ENCODE assay signal across 8 mouse cellular contexts in the genomic region with DNA sequence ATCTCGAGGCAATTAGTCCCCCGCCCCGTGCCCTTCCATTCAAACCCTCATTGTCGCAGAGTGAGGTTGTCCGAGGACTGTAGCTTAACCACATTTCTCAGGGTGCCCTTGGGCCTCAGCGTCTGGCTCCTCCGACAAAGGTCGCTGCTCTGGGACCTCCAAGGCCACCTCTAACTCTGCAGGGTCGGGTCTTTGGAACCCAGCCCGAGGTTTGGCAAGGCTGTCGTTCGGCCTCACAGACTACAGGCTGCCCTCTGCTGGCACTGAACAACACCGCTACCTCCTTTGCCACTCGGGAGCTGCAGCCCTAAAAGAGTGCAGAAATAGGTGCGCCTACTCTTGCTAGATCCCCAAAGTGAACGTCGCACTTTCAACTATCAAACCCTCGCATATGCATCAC. TPM values are rescaled to one million over a fixed set of nuclear protein-coding genes. Genes with fewer than 3 reads are reported as not detected.
DNase-seq lines count a peak whose midpoint lies in the region; ATAC-seq and TF ChIP-seq lines count a peak whose summit lies in the region.

No protein-coding gene starts in this region.

- TF ChIP-seq EP300 in stomach, postnatal 0 days (optimal IDR thresholded peaks at IDR 0.05), result no peak

- no peaks in the 10 kb centered on the region for H3K4me1 ChIP-seq in forebrain, embryonic 11.5 days (replicated peaks; ENCODE audit: control insufficient read depth, insufficient read depth, low read length)
- peaks cover 4% of the 10 kb centered on the region; the same call in 1 of the 2 replicates for H3K4me1 ChIP-seq in limb, embryonic 10.5 days
- no peaks in the 10 kb centered on the region for H3K4me1 ChIP-seq in stomach, postnatal 0 days (replicated peaks; ENCODE audit: control insufficient read depth, insufficient read depth)

- no peaks in the 10 kb centered on the region for H3K9me3 ChIP-seq in forebrain, embryonic 11.5 days (ENCODE audit: control insufficient read depth, low read length)
- H3K9me3 ChIP-seq in limb, embryonic 10.5 days (replicated peaks), result no peaks in the 10 kb centered on the region; the same call in 1 of the 2 replicates
- no peaks in the 10 kb centered on the region for H3K9me3 ChIP-seq in stomach, postnatal 0 days (ENCODE audit: control insufficient read depth, low read length)

- no peak overlapping the region for H3K27ac ChIP-seq in forebrain, embryonic 11.5 days (ENCODE audit: low read depth, low read length)
- H3K27ac ChIP-seq in limb, embryonic 10.5 days, result no peak overlapping the region
- H3K27ac ChIP-seq in stomach, postnatal 0 days (replicated peaks), result no peak overlapping the region

- TF ChIP-seq CTCF in stomach, postnatal 0 days (IDR thresholded peaks at IDR 0.05; ENCODE audit: low read depth), result peak; percentile 73

- H3K4me2 ChIP-seq in forebrain, embryonic 11.5 days (ENCODE audit: low read depth, low read length, severe bottlenecking), result 0 out of 2 replicates have a peak overlapping the region, but pooled peaks have one; percentile 21
- no peak overlapping the region for H3K4me2 ChIP-seq in stomach, postnatal 0 days (replicated peaks; ENCODE audit: low read depth)

- peaks cover 64% of the 10 kb centered on the region for H3K27me3 ChIP-seq in forebrain, embryonic 11.5 days (ENCODE audit: control insufficient read depth, insufficient read depth, low read length)
- peaks cover 98% of the 10 kb centered on the region for H3K27me3 ChIP-seq in limb, embryonic 10.5 days (ENCODE audit: low read depth, poor library complexity, severe bottlenecking)
- H3K27me3 ChIP-seq in stomach, postnatal 0 days (ENCODE audit: control insufficient read depth, insufficient read depth, low read length), result peaks cover 31% of the 10 kb centered on the region

- WGBS in forebrain, embryonic 11.5 days, result 2% methylated on average over 18 of the region's 18 CpGs
- 2% methylated on average over 18 of the region's 18 CpGs for WGBS in limb, embryonic 10.5 days
- 1% methylated on average over 18 of the region's 18 CpGs for WGBS in stomach, postnatal 0 days

- no peaks in the 10 kb centered on the region for H3K36me3 ChIP-seq in forebrain, embryonic 11.5 days (ENCODE audit: control insufficient read depth, insufficient read depth, low read length)
- H3K36me3 ChIP-seq in limb, embryonic 10.5 days, result no peaks in the 10 kb centered on the region
- no peaks in the 10 kb centered on the region for H3K36me3 ChIP-seq in stomach, postnatal 0 days (ENCODE audit: control insufficient read depth, insufficient read depth, low read length)

- H3K9ac ChIP-seq in forebrain, embryonic 11.5 days (ENCODE audit: low read length), result no peak overlapping the region
- no peak overlapping the region for H3K9ac ChIP-seq in stomach, postnatal 0 days (ENCODE audit: low read length)

- H3K4me3 ChIP-seq in forebrain, embryonic 11.5 days (ENCODE audit: low read depth, low read length), result no peak overlapping the region
- H3K4me3 ChIP-seq in limb, embryonic 10.5 days, result no peak overlapping the region
- no peak overlapping the region for H3K4me3 ChIP-seq in stomach, postnatal 0 days (ENCODE audit: low read depth, low read length)

- peak; percentile 84 for DNase-seq in embryo, embryonic 10 days (ENCODE audit: low spot score)
- no peak for DNase-seq in embryo, embryonic 9.5 days (ENCODE audit: extremely low spot score)
- DNase-seq in ovary, adult 18-20 months (ENCODE audit: low spot score), result peak; percentile 88
- DNase-seq in ovary, postnatal 10 days (ENCODE audit: low spot score), result no peak
- peak; percentile 77 for DNase-seq in forebrain, embryonic 11.5 days (ENCODE audit: low spot score)
- DNase-seq in limb, embryonic 10.5 days (ENCODE audit: low spot score), result peak; percentile 75
- peak; percentile 52 for DNase-seq in stomach, postnatal 0 days (ENCODE audit: low spot score)
- no peak for DNase-seq in urinary bladder, postnatal 10 days (ENCODE audit: low spot score)

- ATAC-seq in forebrain, embryonic 11.5 days (replicated peaks; ENCODE audit: low FRiP score), result 0 out of 2 replicates have a peak, but pooled peaks have one; percentile 56
- ATAC-seq in stomach, postnatal 0 days (ENCODE audit: low FRiP score, low TSS enrichment), result no peak; the same call in 1 of the 2 replicates

RNA-seq across cellular contexts. Expression of a gene that starts 10.0 kb away (rescaled TPM):
- 1.7 and 3.1 TPM in 2 replicates for polyA plus RNA-seq in forebrain, embryonic 11.5 days (2014; fragmentation: Nextera tagmentation; extraction: Ambion mirVana)
- not detected in 2 replicates for polyA plus RNA-seq in limb, embryonic 10.5 days (2016; fragmentation: Nextera tagmentation; extraction: Ambion mirVana)
- polyA plus RNA-seq in stomach, postnatal 0 days (2015; fragmentation: Nextera tagmentation; extraction: Ambion mirVana), result 0.02 TPM in 1 of 2 replicates, not detected in the other

RNA-seq across cellular contexts. Expression of a gene that starts 21.1 kb away (rescaled TPM):
- 74.7 and 78.4 TPM in 2 replicates for polyA plus RNA-seq in forebrain, embryonic 11.5 days (2014; fragmentation: Nextera tagmentation; extraction: Ambion mirVana)
- 54.4 and 57.3 TPM in 2 replicates for polyA plus RNA-seq in limb, embryonic 10.5 days (2016; fragmentation: Nextera tagmentation; extraction: Ambion mirVana)
- polyA plus RNA-seq in stomach, postnatal 0 days (2015; fragmentation: Nextera tagmentation; extraction: Ambion mirVana), result 32.3 and 32.9 TPM in 2 replicates

Comparison
In these comparisons a context has a peak if more than half of its experiments do, and no peak if none do; other contexts are left out.
1. DNase-seq: peak in embryo, embryonic 10 days (single experiment), ovary, adult 18-20 months (single experiment), forebrain, embryonic 11.5 days (single experiment), limb, embryonic 10.5 days (single experiment) and stomach, postnatal 0 days (single experiment); none in embryo, embryonic 9.5 days (single experiment), ovary, postnatal 10 days (single experiment) and urinary bladder, postnatal 10 days (single experiment).